Comparison of ENCODE assay signal across 8 mouse cellular contexts in genomic region chr2:35108712-35109111, GRCm38 (mm10). TPM values are rescaled to one million over a fixed set of nuclear protein-coding genes. Genes with fewer than 3 reads are reported as not detected.
DNase-seq lines count a peak whose midpoint lies in the region; ATAC-seq lines count a peak whose summit lies in the region.

No protein-coding gene starts in this region.

- H3K4me1 ChIP-seq in embryonic facial prominence, embryonic 11.5 days (ENCODE audit: control insufficient read depth, insufficient read depth, low read length), result no peaks in the 10 kb centered on the region
- H3K4me1 ChIP-seq in heart, embryonic 14.5 days (ENCODE audit: control insufficient read depth in 2 of 2, insufficient read depth in 2 of 2, low read length in 2 of 2), result peaks cover 0 to 6% of the 10 kb centered on the region in 2 experiments; a peak in 1 of 4 replicates
- H3K4me1 ChIP-seq in neural tube, embryonic 14.5 days (ENCODE audit: control insufficient read depth, insufficient read depth, low read length), result no peaks in the 10 kb centered on the region

- H3K9ac ChIP-seq in embryonic facial prominence, embryonic 11.5 days (replicated peaks; ENCODE audit: low read length), result peak overlapping the region; percentile 85
- peak overlapping the region; percentile 81 for H3K9ac ChIP-seq in heart, embryonic 14.5 days (ENCODE audit: low read length)
- H3K9ac ChIP-seq in neural tube, embryonic 14.5 days (replicated peaks; ENCODE audit: low read depth, low read length), result peak overlapping the region; percentile 76

- ATAC-seq in embryonic facial prominence, embryonic 11.5 days (replicated peaks; ENCODE audit: insufficient number of reproducible peaks, low FRiP score, low TSS enrichment, low read depth), result no peak
- ATAC-seq in heart, embryonic 14.5 days (ENCODE audit: insufficient number of reproducible peaks, insufficient read depth, low FRiP score, low read depth), result peak; percentile 24; the same call in 1 of the 2 replicates
- ATAC-seq in neural tube, embryonic 14.5 days (ENCODE audit: low read depth), result peak; percentile 63

- DNase-seq in CD4-positive, CD25-positive, alpha-beta regulatory T cell, adult 2 months (ENCODE audit: low read depth, low spot score), result peak; percentile 86
- peak; percentile 62 for DNase-seq in T-cell, adult 2 months (ENCODE audit: low spot score)
- DNase-seq in embryonic facial prominence, embryonic 11.5 days (ENCODE audit: low spot score), result peak; percentile 64
- DNase-seq in kidney, postnatal 36 days, result peak; percentile 60 to 61
- DNase-seq in lung, adult 18-20 months, result peak; percentile 42 to 64
- DNase-seq in thymus, postnatal 14 days, result peak; percentile 73

- H3K27ac ChIP-seq in embryonic facial prominence, embryonic 11.5 days (replicated peaks; ENCODE audit: low read depth, low read length), result no peak overlapping the region
- peak overlapping the region; percentile 28 to 83 for H3K27ac ChIP-seq in heart, embryonic 14.5 days (replicated peaks in 1 of 2; ENCODE audit: control insufficient read depth in 1 of 2, insufficient read depth in 1 of 2, low read depth in 2 of 2, low read length in 2 of 2)
- peak overlapping the region; percentile 80 for H3K27ac ChIP-seq in neural tube, embryonic 14.5 days (ENCODE audit: low read depth, low read length)

- H3K4me3 ChIP-seq in embryonic facial prominence, embryonic 11.5 days (ENCODE audit: low read depth, low read length), result peak overlapping the region; percentile 74
- H3K4me3 ChIP-seq in heart, embryonic 14.5 days (ENCODE audit: control insufficient read depth in 1 of 2, insufficient read depth in 1 of 2, low read depth in 1 of 2, low read length in 2 of 2), result peak overlapping the region; percentile 84 to 94
- peak overlapping the region; percentile 87 for H3K4me3 ChIP-seq in neural tube, embryonic 14.5 days (ENCODE audit: low read depth, low read length)

- no peaks in the 10 kb centered on the region for H3K36me3 ChIP-seq in embryonic facial prominence, embryonic 11.5 days (replicated peaks; ENCODE audit: control insufficient read depth, insufficient read depth, low read depth, low read length)
- H3K36me3 ChIP-seq in heart, embryonic 14.5 days (ENCODE audit: control insufficient read depth, insufficient read depth, low read length), result no peaks in the 10 kb centered on the region
- no peaks in the 10 kb centered on the region for H3K36me3 ChIP-seq in neural tube, embryonic 14.5 days (ENCODE audit: control insufficient read depth, insufficient read depth, low read length)

- H3K27me3 ChIP-seq in embryonic facial prominence, embryonic 11.5 days (ENCODE audit: control insufficient read depth, insufficient read depth, low read length), result no peaks in the 10 kb centered on the region
- H3K27me3 ChIP-seq in heart, embryonic 14.5 days (ENCODE audit: control insufficient read depth, insufficient read depth, low read length), result no peaks in the 10 kb centered on the region
- no peaks in the 10 kb centered on the region for H3K27me3 ChIP-seq in neural tube, embryonic 14.5 days (ENCODE audit: control insufficient read depth, insufficient read depth, low read length)

- H3K9me3 ChIP-seq in embryonic facial prominence, embryonic 11.5 days (replicated peaks; ENCODE audit: control insufficient read depth, low read length), result no peaks in the 10 kb centered on the region
- H3K9me3 ChIP-seq in heart, embryonic 14.5 days (ENCODE audit: control insufficient read depth, low read length), result no peaks in the 10 kb centered on the region
- no peaks in the 10 kb centered on the region for H3K9me3 ChIP-seq in neural tube, embryonic 14.5 days (ENCODE audit: control insufficient read depth, low read length)

- H3K4me2 ChIP-seq in embryonic facial prominence, embryonic 11.5 days (ENCODE audit: low read depth, low read length), result peak overlapping the region; percentile 81
- H3K4me2 ChIP-seq in heart, embryonic 14.5 days (ENCODE audit: low read length), result peak overlapping the region; percentile 80
- peak overlapping the region; percentile 69 for H3K4me2 ChIP-seq in neural tube, embryonic 14.5 days (ENCODE audit: low read depth, low read length)

- 28% methylated on average over 3 of the region's 3 CpGs for WGBS in embryonic facial prominence, embryonic 11.5 days
- 32% methylated on average over 3 of the region's 3 CpGs for WGBS in heart, embryonic 14.5 days
- 34% methylated on average over 3 of the region's 3 CpGs for WGBS in neural tube, embryonic 14.5 days

RNA-seq across cellular contexts. Expression of gene Cntrl, which starts 0.6 kb away (rescaled TPM):
- 31.3 and 32.7 TPM in 2 replicates for polyA plus RNA-seq in embryonic facial prominence, embryonic 11.5 days (2014; fragmentation: Nextera tagmentation; extraction: Ambion mirVana)
- polyA plus RNA-seq in heart, embryonic 14.5 days (2014; fragmentation: Nextera tagmentation; extraction: Ambion mirVana), result 21.0 and 22.5 TPM in 2 replicates
- 9.5 and 11.4 TPM in 2 replicates for polyA plus RNA-seq in neural tube, embryonic 14.5 days (2014; fragmentation: Nextera tagmentation; extraction: Ambion mirVana)

RNA-seq across cellular contexts. Expression of gene AI182371, which starts 7.4 kb away (rescaled TPM):
- polyA plus RNA-seq in embryonic facial prominence, embryonic 11.5 days (2014; fragmentation: Nextera tagmentation; extraction: Ambion mirVana), result 0.13 TPM in 1 of 2 replicates, not detected in the other
- polyA plus RNA-seq in heart, embryonic 14.5 days (2014; fragmentation: Nextera tagmentation; extraction: Ambion mirVana), result 0.16 and 0.27 TPM in 2 replicates
- polyA plus RNA-seq in neural tube, embryonic 14.5 days (2014; fragmentation: Nextera tagmentation; extraction: Ambion mirVana), result 0.27 and 0.37 TPM in 2 replicates

RNA-seq across cellular contexts. Expression of gene Hc, which starts 47.5 kb away (rescaled TPM):
- 0.38 TPM in 1 of 2 replicates, not detected in the other for polyA plus RNA-seq in embryonic facial prominence, embryonic 11.5 days (2014; fragmentation: Nextera tagmentation; extraction: Ambion mirVana)
- 0.05 TPM in 1 of 2 replicates, not detected in the other for polyA plus RNA-seq in heart, embryonic 14.5 days (2014; fragmentation: Nextera tagmentation; extraction: Ambion mirVana)
- 0.26 and 0.68 TPM in 2 replicates for polyA plus RNA-seq in neural tube, embryonic 14.5 days (2014; fragmentation: Nextera tagmentation; extraction: Ambion mirVana)
